Mouse (Mus musculus): ENCODE results near the gene Frmd4b. TPM values are rescaled to one million over a fixed set of nuclear protein-coding genes. Genes with fewer than 3 reads are reported as not detected.

Gene Frmd4b
- polyA plus RNA-seq, 1 experiment from 2014 or later = 46.3 TPM

DNA sequence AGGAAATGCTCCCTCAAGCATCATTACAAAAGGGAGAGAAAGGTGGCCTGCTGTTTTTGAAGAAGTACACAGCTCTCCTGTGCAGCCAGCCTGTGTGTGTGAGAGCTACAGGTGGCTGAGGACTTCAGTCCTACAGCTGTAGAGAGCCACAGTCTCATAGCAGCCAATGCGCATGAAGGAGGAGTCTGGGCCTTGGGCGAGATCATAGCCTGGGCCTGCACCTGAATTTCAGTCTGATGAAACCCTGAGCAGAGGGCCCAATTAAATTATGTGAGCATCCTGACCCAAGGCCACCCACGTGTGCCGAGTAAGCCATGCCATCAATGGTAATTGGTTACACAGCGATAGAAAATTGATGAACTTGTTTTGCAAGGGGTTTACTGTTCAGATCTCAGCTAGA lies 100.4 kb downstream of the Frmd4b start:
- H3K9me3 ChIP-seq = no peaks in the 10 kb centered on the region
- no peak overlapping the region for H3K4me3 ChIP-seq
- 88% methylated on average over 5 of the region's 5 CpGs for WGBS
- no peaks in the 10 kb centered on the region for H3K27me3 ChIP-seq (replicated peaks)
- no peak overlapping the region for H3K9ac ChIP-seq
- no peak overlapping the region for H3K4me2 ChIP-seq (replicated peaks)
- peaks cover 19% of the 10 kb centered on the region for H3K4me1 ChIP-seq
- no peaks in the 10 kb centered on the region for H3K36me3 ChIP-seq
- H3K27ac ChIP-seq = no peak overlapping the region
- no peak for ATAC-seq (ENCODE audit: low FRiP score, low read depth)

DNA sequence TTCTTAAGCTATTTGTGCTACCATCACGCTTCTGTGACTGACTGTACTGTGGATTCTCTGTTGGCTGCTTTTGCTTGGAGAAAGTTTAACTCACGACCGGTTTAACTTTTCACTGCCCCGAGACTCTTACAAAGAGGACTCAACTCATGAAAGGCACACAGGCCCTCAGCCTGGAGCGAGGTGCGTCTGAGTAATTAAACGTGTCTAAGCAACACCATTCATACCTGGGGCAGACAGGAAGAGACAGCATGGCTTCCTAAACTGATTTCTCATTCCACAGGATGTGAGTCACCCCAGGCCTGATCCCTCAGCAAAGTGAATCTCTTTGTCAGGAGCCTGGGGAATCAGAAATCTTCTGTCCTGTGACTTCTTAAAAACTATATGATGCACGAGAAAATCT lies 106.6 kb downstream of the Frmd4b start:
- no peak for ATAC-seq (ENCODE audit: low FRiP score, low read depth)
- Histone ChIP-seq H3K4me1 (no peaks in the 10 kb centered on the region), H3K9ac (no peak overlapping the region), H3K4me3 (no peak overlapping the region), H3K27ac (no peak overlapping the region), H3K36me3 (no peaks in the 10 kb centered on the region), H3K4me2 (replicated peaks) (no peak overlapping the region), H3K9me3 (no peaks in the 10 kb centered on the region), H3K27me3 (replicated peaks) (no peaks in the 10 kb centered on the region)
- WGBS = 50% methylated on average over 8 of the region's 8 CpGs

DNA sequence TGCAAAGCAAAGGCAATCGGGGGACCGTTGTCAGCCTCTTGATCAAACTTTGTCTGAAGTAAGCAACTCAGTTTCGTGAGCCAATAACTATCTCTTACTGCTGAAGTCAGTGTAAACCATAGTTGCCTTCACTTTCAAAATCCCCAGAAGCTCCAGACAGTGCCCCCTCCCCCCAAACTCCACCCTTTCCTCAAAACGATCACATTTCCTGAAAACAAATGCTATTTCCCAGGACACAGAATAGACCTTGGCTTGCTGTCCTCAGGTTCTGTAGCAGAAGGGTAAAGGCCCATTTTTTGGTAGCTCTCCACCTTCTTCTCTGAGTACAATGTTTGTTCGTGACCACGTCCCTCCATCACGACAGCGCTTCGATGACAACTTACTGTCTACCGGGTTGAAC lies 107.9 kb downstream of the Frmd4b start:
- Histone ChIP-seq H3K4me2 (replicated peaks) (no peak overlapping the region), H3K27me3 (replicated peaks) (no peaks in the 10 kb centered on the region), H3K4me3 (no peak overlapping the region), H3K27ac (no peak overlapping the region), H3K9ac (no peak overlapping the region), H3K9me3 (no peaks in the 10 kb centered on the region), H3K36me3 (no peaks in the 10 kb centered on the region), H3K4me1 (no peaks in the 10 kb centered on the region)
- ATAC-seq (ENCODE audit: low FRiP score, low read depth) = no peak
- 90% methylated on average over 10 of the region's 10 CpGs for WGBS

DNA sequence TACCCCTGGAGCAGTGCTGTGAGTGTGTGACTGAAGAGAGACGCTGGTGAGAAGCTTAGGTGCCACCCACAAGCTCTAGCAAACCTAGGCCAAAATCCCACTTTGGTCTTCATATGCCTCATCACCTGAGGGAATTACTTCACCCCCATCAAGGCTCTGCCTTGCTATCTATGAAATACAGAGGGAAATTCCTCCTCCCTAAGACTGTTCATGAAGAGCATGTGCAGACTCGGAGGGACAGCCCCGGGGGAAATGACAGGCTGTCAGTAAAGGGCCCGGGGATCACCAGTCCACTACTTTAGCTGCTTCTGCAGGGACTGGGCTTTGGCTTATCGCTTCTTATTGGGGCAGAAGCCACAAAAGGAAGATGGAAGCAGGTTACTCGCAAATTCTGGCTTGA lies 108.9 kb downstream of the Frmd4b start:
- Histone ChIP-seq H3K27ac (no peak overlapping the region), H3K9me3 (no peaks in the 10 kb centered on the region), H3K9ac (no peak overlapping the region), H3K36me3 (no peaks in the 10 kb centered on the region), H3K4me1 (no peaks in the 10 kb centered on the region), H3K4me3 (no peak overlapping the region), H3K27me3 (replicated peaks) (no peaks in the 10 kb centered on the region), H3K4me2 (replicated peaks) (no peak overlapping the region)
- 84% methylated on average over 6 of the region's 6 CpGs for WGBS
- no peak for ATAC-seq (ENCODE audit: low FRiP score, low read depth)

DNA sequence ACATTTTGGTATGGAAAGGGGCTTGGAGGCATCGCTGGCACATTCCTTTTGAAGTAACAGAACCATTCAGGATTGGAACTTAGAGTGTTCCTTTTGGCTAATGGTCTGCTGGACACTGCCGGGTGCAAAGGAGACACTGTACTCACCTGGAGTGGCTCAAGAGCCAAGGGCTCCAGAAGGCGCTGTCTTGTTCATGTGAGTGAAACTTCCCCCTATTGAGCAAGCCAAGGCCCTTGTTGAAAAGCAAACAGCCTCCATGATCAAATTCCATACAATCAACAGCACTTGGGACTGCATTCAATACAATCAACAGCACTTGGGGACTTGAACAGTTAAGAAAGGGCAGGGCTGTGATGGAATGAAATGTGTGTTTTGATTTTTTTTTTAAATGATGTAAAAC lies 109.4 kb downstream of the Frmd4b start:
- no peak overlapping the region for H3K4me2 ChIP-seq (replicated peaks)
- no peaks in the 10 kb centered on the region for H3K27me3 ChIP-seq (replicated peaks)
- no peak overlapping the region for H3K27ac ChIP-seq
- no peak overlapping the region for H3K4me3 ChIP-seq
- ATAC-seq (ENCODE audit: low FRiP score, low read depth) = no peak
- no peaks in the 10 kb centered on the region for H3K9me3 ChIP-seq
- H3K36me3 ChIP-seq = no peaks in the 10 kb centered on the region
- no peaks in the 10 kb centered on the region for H3K4me1 ChIP-seq
- WGBS = 91% methylated on average over 3 of the region's 3 CpGs
- H3K9ac ChIP-seq = no peak overlapping the region

DNA sequence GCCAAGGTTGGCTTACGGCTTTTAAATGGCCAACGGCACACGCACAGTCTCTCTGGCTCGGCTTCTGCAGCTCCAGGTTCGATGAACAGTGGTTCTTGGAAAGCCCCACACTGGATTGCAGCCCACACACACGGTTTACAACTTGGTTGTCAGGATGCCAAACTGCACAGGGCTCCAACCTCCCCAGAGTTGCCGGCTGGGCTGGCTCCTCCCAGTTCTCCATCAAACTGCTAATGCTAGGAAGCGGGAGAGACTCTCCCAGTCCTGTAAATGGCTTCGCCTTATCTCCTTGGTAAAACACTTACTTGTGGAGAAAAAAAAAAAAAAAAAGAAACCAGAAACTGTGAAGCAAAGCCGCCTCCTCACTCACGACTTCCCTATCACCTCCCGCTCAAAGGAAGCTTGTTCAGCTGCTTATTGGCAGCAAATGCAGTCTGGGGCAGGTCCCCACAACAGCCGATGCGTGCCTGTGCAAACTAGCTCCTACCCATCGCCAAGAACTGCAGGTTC lies 111.1 kb downstream of the Frmd4b start:
- Histone ChIP-seq H3K4me3 (no peak overlapping the region), H3K9ac (no peak overlapping the region), H3K27ac (no peak overlapping the region), H3K9me3 (no peaks in the 10 kb centered on the region), H3K4me1 (no peaks in the 10 kb centered on the region), H3K4me2 (replicated peaks) (no peak overlapping the region), H3K27me3 (replicated peaks) (no peaks in the 10 kb centered on the region), H3K36me3 (no peaks in the 10 kb centered on the region)
- WGBS = 32% methylated on average over 15 of the region's 15 CpGs
- no peak for ATAC-seq (ENCODE audit: low FRiP score, low read depth)

DNA sequence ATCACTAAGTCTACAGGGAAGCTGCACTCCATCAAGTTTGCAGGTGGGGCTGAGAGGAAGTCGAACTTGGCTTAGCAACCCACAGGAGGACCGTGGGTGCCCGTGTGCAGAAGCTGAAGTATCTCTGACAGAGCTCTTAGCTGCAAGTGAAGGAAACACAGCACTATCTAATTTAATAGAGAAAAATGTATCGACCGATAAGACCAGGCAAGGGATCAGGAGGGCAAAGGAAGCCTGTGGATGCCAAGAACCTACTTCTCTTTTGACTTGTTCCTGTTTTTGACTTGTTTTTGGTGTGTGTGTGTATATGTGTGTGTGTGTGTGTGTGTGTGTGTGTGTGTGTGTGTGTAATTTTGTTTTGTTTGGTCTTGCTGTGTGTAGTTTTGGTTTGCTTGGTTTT lies 112.7 kb downstream of the Frmd4b start:
- Histone ChIP-seq H3K27ac (no peak overlapping the region), H3K9ac (no peak overlapping the region), H3K9me3 (no peaks in the 10 kb centered on the region), H3K27me3 (replicated peaks) (no peaks in the 10 kb centered on the region), H3K36me3 (no peaks in the 10 kb centered on the region), H3K4me2 (replicated peaks) (no peak overlapping the region), H3K4me1 (no peaks in the 10 kb centered on the region), H3K4me3 (no peak overlapping the region)
- no peak for ATAC-seq (ENCODE audit: low FRiP score, low read depth)
- WGBS = 94% methylated on average over 5 of the region's 5 CpGs

DNA sequence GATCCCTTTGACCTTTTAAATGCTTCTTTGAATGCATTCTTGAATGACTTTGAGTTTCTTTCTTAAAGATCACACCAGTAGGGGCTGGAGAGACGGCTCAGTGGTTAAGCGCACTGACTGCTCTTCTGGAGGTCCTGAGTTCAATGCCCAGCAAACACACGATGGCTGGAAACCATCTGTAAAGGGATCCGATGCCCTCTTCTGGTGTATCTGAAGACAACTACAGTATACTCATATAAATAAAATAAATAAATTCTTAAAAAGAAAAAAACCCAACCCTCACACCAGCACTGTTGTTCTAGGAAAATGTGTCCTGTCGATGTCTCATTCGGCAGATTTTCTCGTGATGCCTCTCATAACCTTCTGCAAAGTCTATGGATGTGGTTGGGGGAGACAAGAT lies 116.3 kb downstream of the Frmd4b start:
- ATAC-seq (ENCODE audit: low FRiP score, low read depth) = no peak
- Histone ChIP-seq H3K9me3 (no peaks in the 10 kb centered on the region), H3K4me2 (replicated peaks) (no peak overlapping the region), H3K9ac (no peak overlapping the region), H3K4me3 (no peak overlapping the region), H3K27ac (no peak overlapping the region), H3K27me3 (replicated peaks) (no peaks in the 10 kb centered on the region), H3K36me3 (no peaks in the 10 kb centered on the region), H3K4me1 (no peaks in the 10 kb centered on the region)
- WGBS = 93% methylated on average over 7 of the region's 7 CpGs

DNA sequence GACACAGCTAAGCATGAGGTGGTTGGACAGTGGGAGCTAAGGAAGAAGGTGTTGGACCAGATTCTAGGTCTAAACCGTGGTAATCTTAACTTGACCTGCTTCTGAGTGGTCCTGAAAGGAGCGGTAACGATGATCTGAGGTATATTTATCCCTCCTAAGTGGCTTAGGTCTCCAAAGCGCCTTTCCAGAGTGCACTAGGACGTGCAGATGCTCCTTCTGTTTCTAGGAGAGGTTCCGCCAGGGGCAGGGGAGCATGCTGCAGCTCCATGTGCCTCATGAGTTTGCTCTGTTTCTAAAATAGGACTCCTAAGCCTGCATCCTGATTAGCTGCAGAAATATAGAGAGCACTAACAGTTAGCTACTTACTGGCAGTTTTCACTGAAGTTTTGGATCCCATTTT lies 117.1 kb downstream of the Frmd4b start:
- Histone ChIP-seq H3K27me3 (replicated peaks) (no peaks in the 10 kb centered on the region), H3K36me3 (no peaks in the 10 kb centered on the region), H3K4me3 (no peak overlapping the region), H3K9me3 (no peaks in the 10 kb centered on the region), H3K27ac (no peak overlapping the region), H3K9ac (no peak overlapping the region), H3K4me1 (no peaks in the 10 kb centered on the region), H3K4me2 (replicated peaks) (no peak overlapping the region)
- WGBS = 87% methylated on average over 6 of the region's 6 CpGs
- ATAC-seq (ENCODE audit: low FRiP score, low read depth) = no peak

DNA sequence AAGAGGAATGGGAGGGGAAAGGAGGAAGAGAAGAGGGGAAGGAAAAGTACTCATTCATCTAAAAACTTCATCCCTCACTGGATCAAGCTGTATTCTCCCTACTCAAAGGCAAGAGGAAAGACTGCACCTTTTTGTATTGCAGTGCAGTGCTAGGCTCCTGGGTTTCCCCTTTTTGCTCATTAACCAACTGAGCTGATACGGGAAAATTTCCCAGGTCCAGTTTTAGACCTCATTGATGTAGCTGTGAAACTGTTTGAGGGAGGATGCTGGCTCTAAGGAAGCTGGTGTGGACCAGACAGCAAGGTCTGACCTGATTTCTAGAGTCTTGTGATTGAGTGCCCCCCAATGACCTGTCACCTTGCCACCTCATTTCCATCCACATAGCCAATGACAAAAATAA lies 121.3 kb downstream of the Frmd4b start:
- Histone ChIP-seq H3K27ac (no peak overlapping the region), H3K9ac (no peak overlapping the region), H3K4me3 (no peak overlapping the region), H3K27me3 (replicated peaks) (no peaks in the 10 kb centered on the region), H3K36me3 (no peaks in the 10 kb centered on the region), H3K4me2 (replicated peaks) (no peak overlapping the region), H3K4me1 (no peaks in the 10 kb centered on the region), H3K9me3 (no peaks in the 10 kb centered on the region)
- WGBS = 86% methylated on average over 1 of the region's 1 CpGs
- ATAC-seq (ENCODE audit: low FRiP score, low read depth) = no peak

DNA sequence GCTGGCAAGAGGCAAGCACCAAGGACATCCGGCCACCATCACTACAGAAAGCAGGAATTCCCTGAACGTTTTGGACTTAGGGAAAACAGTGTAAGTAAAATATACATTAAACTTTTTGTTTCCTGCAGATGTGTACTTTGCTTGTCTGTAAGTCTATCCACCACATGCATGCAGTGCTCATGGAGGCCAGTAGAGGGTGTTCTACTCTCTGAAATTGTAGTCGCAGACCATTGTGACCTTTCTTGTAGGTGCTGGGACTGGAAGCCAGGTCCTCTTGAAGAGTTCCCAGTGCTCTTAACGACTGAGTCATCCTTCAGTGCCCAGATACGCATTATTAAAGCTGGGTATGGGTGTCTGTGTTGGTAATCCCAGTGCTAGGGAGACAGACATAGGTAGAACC lies 126.3 kb downstream of the Frmd4b start:
- Histone ChIP-seq H3K4me3 (no peak overlapping the region), H3K4me2 (replicated peaks) (no peak overlapping the region), H3K27ac (no peak overlapping the region), H3K9ac (no peak overlapping the region), H3K27me3 (replicated peaks) (no peaks in the 10 kb centered on the region), H3K4me1 (peaks cover 26% of the 10 kb centered on the region), H3K9me3 (no peaks in the 10 kb centered on the region), H3K36me3 (no peaks in the 10 kb centered on the region)
- ATAC-seq (ENCODE audit: low FRiP score, low read depth) = no peak
- WGBS = 87% methylated on average over 5 of the region's 5 CpGs

DNA sequence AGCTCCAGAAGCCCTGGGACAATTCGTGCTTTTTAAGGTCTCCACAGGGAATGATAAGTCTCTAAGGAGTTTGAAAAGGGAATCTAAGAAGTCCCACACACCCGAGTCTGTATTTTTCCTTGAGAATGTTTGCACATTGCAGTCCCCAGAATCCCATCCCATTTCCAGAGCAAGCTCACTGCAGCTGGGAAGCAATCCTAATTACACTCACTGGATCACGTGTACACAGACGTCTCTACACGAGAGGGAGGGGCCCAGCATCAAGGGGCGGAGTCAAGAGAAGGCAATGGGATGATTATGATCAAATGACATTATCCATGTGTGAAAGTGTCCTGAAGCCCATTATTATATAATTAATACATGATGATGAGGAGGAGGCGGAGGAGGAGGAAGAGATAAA lies 128.5 kb downstream of the Frmd4b start:
- Histone ChIP-seq H3K4me3 (no peak overlapping the region), H3K9ac (no peak overlapping the region), H3K4me1 (peaks cover 27% of the 10 kb centered on the region), H3K27ac (no peak overlapping the region), H3K9me3 (no peaks in the 10 kb centered on the region), H3K27me3 (replicated peaks) (no peaks in the 10 kb centered on the region), H3K4me2 (replicated peaks) (peak overlapping the region; percentile 85; the same call in 1 of the 2 replicates), H3K36me3 (no peaks in the 10 kb centered on the region)
- ATAC-seq (ENCODE audit: low FRiP score, low read depth) = no peak
- 33% methylated on average over 7 of the region's 7 CpGs for WGBS

DNA sequence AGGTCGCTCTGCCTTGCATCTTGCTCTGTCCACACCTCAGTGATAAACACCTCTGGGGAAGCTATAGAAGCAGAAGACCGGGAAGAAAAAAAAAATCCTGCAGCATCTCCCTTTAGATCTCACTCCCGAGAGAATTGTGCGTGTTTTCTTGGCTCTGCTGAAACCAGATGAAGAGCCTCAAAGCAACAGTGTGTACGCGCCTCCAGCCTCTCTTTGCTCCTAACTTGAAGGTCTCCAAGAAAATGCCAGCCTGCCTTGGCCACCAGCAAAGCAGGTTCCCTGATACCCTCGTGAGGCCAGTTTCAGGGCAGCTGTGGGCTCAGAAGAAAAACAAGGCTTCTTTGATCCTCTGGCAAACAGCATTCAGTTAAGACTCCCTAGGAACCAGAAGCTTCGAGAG lies 129.1 kb downstream of the Frmd4b start:
- 20% methylated on average over 8 of the region's 8 CpGs for WGBS
- H3K4me1 ChIP-seq = peaks cover 27% of the 10 kb centered on the region
- H3K4me2 ChIP-seq (replicated peaks) = peak overlapping the region; percentile 85
- no peak for ATAC-seq (ENCODE audit: low FRiP score, low read depth)
- no peaks in the 10 kb centered on the region for H3K36me3 ChIP-seq
- no peak overlapping the region for H3K27ac ChIP-seq
- no peaks in the 10 kb centered on the region for H3K9me3 ChIP-seq
- no peak overlapping the region; the same call in 1 of the 2 replicates for H3K9ac ChIP-seq
- no peak overlapping the region for H3K4me3 ChIP-seq
- no peaks in the 10 kb centered on the region for H3K27me3 ChIP-seq (replicated peaks)
